Mouse (Mus musculus) NIH3T3 (cell line): ENCODE measurements at regions not wholly inside any gene's neighbourhood (a gene's known extent, or its start where the extent isn't known, plus 50 kb on each side); places are given as distances from the start of the nearest gene placed in this dataset.

Experiments
- DNase-seq: peaks from one replicate; pipeline ENCODE4 v3.0.0-alpha.2; 2012; ENCODE audit warnings: low read depth

GRCm38 (mm10) chr13:99573021-99573420 lies 56.7 kb upstream of the Map1b start:
- DNase-seq, result no peak

DNA sequence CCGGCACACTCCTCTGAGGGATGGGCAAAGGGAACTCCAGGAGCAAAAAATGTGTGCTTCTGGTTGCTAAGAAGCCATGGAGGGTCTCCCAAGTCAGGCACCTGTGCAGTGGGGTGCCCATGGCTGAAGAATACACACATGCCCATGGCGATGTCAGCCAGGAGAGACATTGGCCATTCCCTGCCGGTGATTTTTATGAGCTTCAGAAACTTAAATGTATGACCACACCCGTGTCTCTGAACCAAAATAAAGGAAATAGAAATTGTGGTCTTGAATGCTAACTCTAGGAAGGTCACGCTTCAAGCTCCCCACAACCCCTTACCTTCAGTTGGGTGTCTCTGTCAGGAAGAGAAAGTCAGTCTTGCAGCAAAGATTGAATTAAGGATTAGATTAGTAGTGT lies 56.0 kb upstream of the Map1b start:
- DNase-seq, result no peak
